Mouse (Mus musculus) left cerebral cortex, adult 2 months (tissue): Measurements from ENCODE around the gene Ssh3. TPM values are rescaled to one million over a fixed set of nuclear protein-coding genes. Genes with fewer than 3 reads are reported as not detected.

ENCODE experiments used
- DNase-seq, 2 experiments: peaks; one replicate each; pipeline ENCODE4 v3.0.0; 2021 to 2022; ENCODE audit warnings: low spot score in 2 of 2, mixed read lengths in 1 of 2; ENCODE audit errors: extremely low spot score in 1 of 2
- H3K27ac ChIP-seq: fragments of 200-600 bp; 2 replicates; pipeline ENCODE4 v1.8.1; 2022
- H3K4me3 ChIP-seq: fragments of 200-600 bp; 2 replicates; pipeline ENCODE4 v1.8.1; 2022
- CTCF ChIP-seq: fragments of 200-600 bp; IDR thresholded peaks from 2 replicates; pipeline ENCODE4 v1.8.1; 2022; ENCODE audit warnings: antibody characterized with exemption, mild to moderate bottlenecking, moderate library complexity
- intact Hi-C: fragments of 180-260 bp; cut with DNase I; formaldehyde crosslinking; loops from one replicate; pipeline ENCODE4 v1.15.1; 2025
- microRNA-seq, 2 experiments: library from miRNA; unstranded; fragments of <30 nt; microRNA quantifications; one replicate each; pipeline ENCODE4 v1.2.0; 2021
- total RNA-seq, 2 experiments: library from RNA; stranded (reverse); gene quantifications; 2 replicates each; pipeline ENCODE4 v1.2.3; 2021

The Ssh3 gene
- total RNA-seq, 2 experiments from 2014 or later, result 60.9 to 72.6 TPM

DNA sequence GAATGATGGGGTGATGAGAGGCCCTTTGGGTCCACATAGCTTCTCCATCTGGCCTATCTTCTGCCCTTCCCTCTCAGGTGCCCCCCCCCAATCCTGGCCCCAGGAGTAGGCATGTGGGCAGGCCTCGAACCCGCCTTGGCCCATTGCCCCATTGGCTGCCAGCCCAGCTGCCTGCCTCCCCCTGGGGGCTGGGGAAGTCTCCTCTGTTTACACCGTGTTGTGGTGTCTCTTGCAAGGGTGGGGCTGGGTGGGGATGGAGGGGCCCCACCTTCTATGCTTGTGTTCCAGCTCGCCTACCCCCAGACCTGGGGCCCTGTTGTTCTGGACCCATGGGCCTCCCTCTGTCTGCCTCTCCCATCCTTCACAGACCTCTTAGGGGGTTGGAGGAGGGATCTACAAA lies 48.6 kb downstream of the Ssh3 start:
- no peak overlapping the region for H3K4me3 ChIP-seq
- H3K27ac ChIP-seq, result no peak overlapping the region
- no peak for DNase-seq
- intact Hi-C loops, result no loop called here
- no peak for TF ChIP-seq CTCF

GRCm38 (mm10) chr19:4219943-4220342 lies 49.0 kb downstream of the Ssh3 start:
- no peak for TF ChIP-seq CTCF
- no peak overlapping the region for H3K27ac ChIP-seq
- no peak overlapping the region for H3K4me3 ChIP-seq
- DNase-seq, result no peak
- intact Hi-C loops, result no loop called here

GRCm38 (mm10) chr19:4218784-4219183 lies 50.2 kb downstream of the Ssh3 start:
- H3K4me3 ChIP-seq, result no peak overlapping the region
- H3K27ac ChIP-seq, result no peak overlapping the region
- no peak for TF ChIP-seq CTCF
- intact Hi-C loops, result no loop called here
- no peak for DNase-seq

GRCm38 (mm10) chr19:4218293-4218692 lies 50.7 kb downstream of the Ssh3 start:
- intact Hi-C loops, result no loop called here
- DNase-seq, result no peak
- no peak overlapping the region for H3K4me3 ChIP-seq
- no peak for TF ChIP-seq CTCF
- no peak overlapping the region for H3K27ac ChIP-seq

DNA sequence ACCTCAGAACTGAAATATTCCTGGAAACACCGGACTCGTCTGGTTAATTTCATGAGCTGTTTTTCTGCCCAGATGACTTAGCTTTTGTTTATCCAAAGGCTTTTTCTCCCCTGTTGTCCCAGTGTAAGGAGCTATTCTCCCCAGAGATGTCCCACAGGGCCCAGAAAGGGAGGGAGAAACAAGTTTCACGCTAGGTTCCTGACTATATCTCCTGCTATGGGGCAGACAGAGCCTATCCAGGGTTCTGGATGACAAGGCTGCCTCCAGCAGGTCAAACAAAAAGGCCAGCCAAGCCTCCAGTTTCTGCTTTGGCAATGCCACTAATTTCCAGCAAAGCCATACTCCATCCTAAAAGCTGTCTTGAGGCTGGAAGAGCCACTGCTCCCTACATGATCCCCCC lies 51.1 kb downstream of the Ssh3 start:
- no peak for TF ChIP-seq CTCF
- Histone ChIP-seq H3K4me3 (no peak overlapping the region), H3K27ac (no peak overlapping the region)
- DNase-seq, result no peak
- intact Hi-C loops, result no loop called here

- H3K27ac ChIP-seq, result no peak overlapping the region
- no peak overlapping the region for H3K4me3 ChIP-seq
- intact Hi-C loops, result no loop called here
- TF ChIP-seq CTCF, result no peak
- DNase-seq, result no peak
Observed at GRCm38 (mm10) chr19:4217140-4217539, 51.8 kb downstream of the Ssh3 start.

DNA sequence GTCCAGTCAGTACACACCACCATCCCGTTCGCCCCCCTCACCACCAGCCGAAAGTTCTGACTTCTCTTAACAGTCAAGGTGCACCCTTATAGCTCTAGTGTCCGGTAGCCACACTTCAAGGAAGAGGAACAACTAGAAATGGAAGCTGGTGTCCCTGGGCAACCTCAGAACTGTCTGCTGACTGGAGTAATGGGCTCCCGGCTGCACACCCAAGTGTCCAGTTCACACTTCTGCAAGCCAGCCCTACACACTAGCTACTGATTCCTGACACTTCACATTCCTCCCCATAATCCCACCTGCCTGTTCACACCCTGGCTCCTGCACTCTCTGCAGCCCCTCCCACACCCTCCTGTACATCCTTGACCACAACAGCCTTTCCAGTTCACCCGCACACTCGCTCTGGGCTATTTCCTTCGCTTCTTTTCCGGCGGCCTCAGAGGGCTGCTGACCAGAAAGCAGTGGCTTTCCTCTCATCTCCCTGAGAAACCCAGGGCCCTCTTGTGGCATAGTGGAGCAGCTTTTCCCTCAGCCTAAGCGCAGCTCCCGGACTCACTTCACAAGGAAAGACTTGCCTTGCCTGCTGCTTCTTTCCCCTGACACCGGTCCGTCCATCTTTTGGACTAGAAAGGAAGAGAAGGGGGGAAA lies 52.8 kb downstream of the Ssh3 start:
- intact Hi-C loops, result no loop called here
- peak; percentile 59 for TF ChIP-seq CTCF
- H3K27ac ChIP-seq, result no peak overlapping the region
- DNase-seq, result no peak
- no peak overlapping the region for H3K4me3 ChIP-seq

GRCm38 (mm10) chr19:4215451-4215840 lies 53.5 kb downstream of the Ssh3 start:
- intact Hi-C loops, result no loop called here
- no peak for TF ChIP-seq CTCF
- DNase-seq, result no peak
- Histone ChIP-seq H3K4me3 (peak overlapping the region; percentile 47), H3K27ac (no peak overlapping the region)

- no peak for DNase-seq
- intact Hi-C loops, result no loop called here
- no peak for TF ChIP-seq CTCF
- peak overlapping the region; percentile 47 for H3K4me3 ChIP-seq
- no peak overlapping the region for H3K27ac ChIP-seq
Observed at GRCm38 (mm10) chr19:4214771-4215450, 54.1 kb downstream of the Ssh3 start.

DNA sequence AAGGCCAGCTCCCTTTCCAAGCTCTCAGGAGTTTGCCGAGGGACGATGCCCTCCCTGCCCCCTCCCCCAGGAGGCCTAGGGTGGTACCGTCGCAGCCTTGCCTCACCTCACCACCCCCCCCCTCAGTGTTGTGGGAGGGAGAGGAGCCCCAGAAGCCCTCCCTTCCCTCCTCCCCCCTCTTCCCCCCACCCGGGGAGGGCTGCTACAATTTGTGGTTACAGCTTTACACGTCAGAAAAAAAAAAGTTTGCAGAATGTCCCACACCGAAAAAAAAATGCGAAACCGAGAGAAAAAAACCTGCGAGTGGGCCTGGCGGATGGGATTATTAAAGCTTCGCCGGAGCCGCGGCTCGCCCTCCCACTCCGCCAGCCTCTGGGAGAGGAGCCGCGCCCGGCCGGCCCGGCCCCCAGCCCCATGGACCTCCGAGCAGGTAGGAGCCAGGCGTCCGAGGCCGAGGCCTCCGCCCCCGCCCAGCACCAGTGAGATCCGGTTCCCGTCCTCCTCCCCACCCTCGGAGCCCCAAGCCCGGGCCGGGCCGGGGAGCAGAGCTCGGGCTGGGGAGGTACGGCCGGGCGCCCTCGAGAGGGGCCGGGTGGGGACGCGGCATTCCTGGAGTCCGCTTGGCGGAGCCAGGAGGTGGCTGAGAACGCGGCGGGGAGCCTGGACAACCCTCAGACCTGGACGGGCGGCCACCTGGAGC lies 54.8 kb downstream of the Ssh3 start, which contains the start of the genes Clcf1 and AC109138.7:
Clcf1 (plus strand) TSS at position 168 of the 700 bp plus-strand sequence.
AC109138.7 (plus strand) TSS at position 287 of the 700 bp plus-strand sequence.
- Histone ChIP-seq H3K27ac (no peak within 1 kb of the TSS), H3K4me3 (peak within 1 kb of the TSS; percentile 47)
- TF ChIP-seq CTCF, result no peak
- DNase-seq, result no peak
- intact Hi-C loops, result no loop called here

GRCm38 (mm10) chr19:4213524-4213974 lies 55.4 kb downstream of the Ssh3 start:
- Histone ChIP-seq H3K4me3 (no peak overlapping the region), H3K27ac (no peak overlapping the region)
- no peak for DNase-seq
- no peak for TF ChIP-seq CTCF
- intact Hi-C loops, result no loop called here

- intact Hi-C loops, result no loop called here
- H3K27ac ChIP-seq, result no peak overlapping the region
- no peak for TF ChIP-seq CTCF
Observed at GRCm38 (mm10) chr19:4211891-4212588, 56.9 kb downstream of the Ssh3 start.

More at GRCm38 (mm10) chr19:4211891-4212588, 56.9 kb downstream of the Ssh3 start:
- no peak for DNase-seq
- H3K4me3 ChIP-seq, result no peak overlapping the region

Small RNA genes within 50 kb of the gene (microRNA-seq; reads per million reads assigned to microRNA genes)
- gene Gm26115, result 0 reads per million in 2 experiments
- 6.6 to 7.4 reads per million in 2 experiments for gene Mir6985

Other genes with a start within 250 kb of the Ssh3 start
- gene Gstp1, start 231.2 kb downstream of the Ssh3 start, total RNA-seq, result 100 to 1,000 TPM; 299 to 324 TPM
- gene Gstp2, start 223.2 kb downstream of the Ssh3 start, total RNA-seq, result 10 to 100 TPM; 39.5 to 52.8 TPM
- not detected for gene Gstp3, start 209.6 kb downstream of the Ssh3 start, total RNA-seq
- not detected for gene Cabp2, start 187.6 kb downstream of the Ssh3 start, total RNA-seq
- gene Cdk2ap2, start 172.0 kb downstream of the Ssh3 start, total RNA-seq, result 10 to 100 TPM; 28.4 to 32.5 TPM
- gene Pitpnm1, start 169.2 kb downstream of the Ssh3 start, total RNA-seq, result 100 to 1,000 TPM; 217 to 229 TPM
- gene Aip, start 143.3 kb downstream of the Ssh3 start, total RNA-seq, result 100 to 1,000 TPM; 118 to 125 TPM
- not detected for gene Gpr152, start 129.4 kb downstream of the Ssh3 start, total RNA-seq
- gene Cabp4, start 125.1 kb downstream of the Ssh3 start, total RNA-seq, result under 1 TPM in 1 of 2 experiments, not detected in 1; 0.26 TPM
- 10 to 100 TPM; 72.6 to 82.2 TPM for gene Coro1b, start 120.6 kb downstream of the Ssh3 start, total RNA-seq
- gene Ptprcap, start 115.6 kb downstream of the Ssh3 start, total RNA-seq, result 1 to 10 TPM; 1.2 to 1.7 TPM
- 10 to 100 TPM; 34.0 to 46.8 TPM for gene Rps6kb2, start 105.8 kb downstream of the Ssh3 start, total RNA-seq
- 1 to 10 TPM; 6.9 to 7.3 TPM for gene Carns1, start 93.7 kb downstream of the Ssh3 start, total RNA-seq
- gene Tbc1d10c, start 77.9 kb downstream of the Ssh3 start, total RNA-seq, result 1 to 10 TPM; 1.4 to 1.5 TPM
- gene Ppp1ca, start 77.1 kb downstream of the Ssh3 start, total RNA-seq, result 100 to 1,000 TPM; 293 to 306 TPM
- 10 to 100 TPM in 1 of 2 experiments, 1 to 10 TPM in 1; 8.7 to 10.1 TPM for gene Rad9a, start 67.5 kb downstream of the Ssh3 start, total RNA-seq
- gene Clcf1, start 54.9 kb downstream of the Ssh3 start, total RNA-seq, result 1 to 10 TPM; 1.3 to 2.1 TPM
- not detected for gene AC109138.7, start 54.8 kb downstream of the Ssh3 start, total RNA-seq
- gene Pold4, start 37.3 kb downstream of the Ssh3 start, total RNA-seq, result 10 to 100 TPM; 15.4 to 17.6 TPM
- gene Ankrd13d, start 14.0 kb upstream of the Ssh3 start, total RNA-seq, result 10 to 100 TPM; 68.7 to 75.0 TPM
- gene Grk2, start 37.0 kb upstream of the Ssh3 start, total RNA-seq, result 100 to 1,000 TPM; 236 to 248 TPM
- gene Kdm2a, start 129.1 kb upstream of the Ssh3 start, total RNA-seq, result 10 to 100 TPM; 73.2 to 92.3 TPM
- gene Rhod, start 170.3 kb upstream of the Ssh3 start, total RNA-seq, result 1 to 10 TPM in 1 of 2 experiments, under 1 TPM in 1; 0.75 to 1.2 TPM
- gene Syt12, start 208.3 kb upstream of the Ssh3 start, total RNA-seq, result 10 to 100 TPM; 36.8 to 39.8 TPM
- not detected for gene 2010003K11Rik, start 229.4 kb upstream of the Ssh3 start, total RNA-seq
- 10 to 100 TPM; 63.2 to 72.1 TPM for gene Pcx, start 241.3 kb upstream of the Ssh3 start, total RNA-seq